Comparison of ENCODE assay signal across 15 mouse cellular contexts in genomic region chr7:79542379-79543015, GRCm38 (mm10).
DNase-seq lines count a peak whose midpoint lies in the region; ATAC-seq and TF ChIP-seq lines count a peak whose summit lies in the region.
"Had no signal": no experiment of that assay in that cellular context is flagged by ENCODE, and none has a peak within 500 bp of the region (broad histone marks: within the 10 kb centered on the region; RNA-seq: fewer than 3 reads in every experiment).

No protein-coding gene starts in this region.

- H3K9me3 ChIP-seq in forebrain, embryonic 13.5 days (replicated peaks) = no peaks in the 10 kb centered on the region
- H3K9me3 ChIP-seq in hindbrain, embryonic 15.5 days = no peaks in the 10 kb centered on the region
- H3K9me3 ChIP-seq in neural tube, embryonic 11.5 days (ENCODE audit: control insufficient read depth, low read length) = no peaks in the 10 kb centered on the region
- no peaks in the 10 kb centered on the region for H3K9me3 ChIP-seq in liver, postnatal 0 days (ENCODE audit: low read length)
- H3K9me3 ChIP-seq: embryonic facial prominence, embryonic 15.5 days; heart, embryonic 15.5 days; limb, embryonic 13.5 days had no signal

- TF ChIP-seq CTCF in cerebellum, adult 2 months (IDR thresholded peaks at IDR 0.05; ENCODE audit: borderline replicate concordance, insufficient read depth, low read depth, low read length) = no peak
- TF ChIP-seq CTCF in liver, postnatal 0 days (IDR thresholded peaks at IDR 0.05; ENCODE audit: low read depth) = no peak

- H3K4me1 ChIP-seq in cerebellum, adult 2 months (ENCODE audit: control insufficient read depth, insufficient read depth, low read length) = no peaks in the 10 kb centered on the region; the same call in 1 of the 2 replicates
- H3K4me1 ChIP-seq in forebrain, embryonic 13.5 days = peaks cover 92% of the 10 kb centered on the region
- peaks cover 35% of the 10 kb centered on the region for H3K4me1 ChIP-seq in hindbrain, embryonic 15.5 days (replicated peaks)
- peaks cover 16% of the 10 kb centered on the region for H3K4me1 ChIP-seq in neural tube, embryonic 11.5 days (ENCODE audit: control insufficient read depth, insufficient read depth, low read length)
- no peaks in the 10 kb centered on the region for H3K4me1 ChIP-seq in liver, postnatal 0 days (ENCODE audit: insufficient read depth)

- no peak overlapping the region for H3K4me3 ChIP-seq in cerebellum, adult 2 months (replicated peaks; ENCODE audit: insufficient read depth, low read depth, low read length)
- peak overlapping the region; percentile 31 for H3K4me3 ChIP-seq in forebrain, embryonic 13.5 days
- no peak overlapping the region for H3K4me3 ChIP-seq in hindbrain, embryonic 15.5 days
- no peak overlapping the region for H3K4me3 ChIP-seq in neural tube, embryonic 11.5 days (ENCODE audit: low read depth, low read length)
- no peak overlapping the region for H3K4me3 ChIP-seq in liver, postnatal 0 days (ENCODE audit: low read depth, low read length)
- H3K4me3 ChIP-seq: heart, embryonic 15.5 days had no signal

- H3K36me3 ChIP-seq in forebrain, embryonic 13.5 days (ENCODE audit: poor library complexity, severe bottlenecking) = no peaks in the 10 kb centered on the region
- no peaks in the 10 kb centered on the region for H3K36me3 ChIP-seq in hindbrain, embryonic 15.5 days
- no peaks in the 10 kb centered on the region for H3K36me3 ChIP-seq in neural tube, embryonic 11.5 days (ENCODE audit: control insufficient read depth, insufficient read depth, low read length)
- H3K36me3 ChIP-seq in liver, postnatal 0 days (replicated peaks; ENCODE audit: insufficient read depth, low read length) = no peaks in the 10 kb centered on the region
- H3K36me3 ChIP-seq: embryonic facial prominence, embryonic 15.5 days; heart, embryonic 15.5 days; limb, embryonic 13.5 days had no signal

- 49% methylated on average over 23 of the region's 23 CpGs for WGBS in cerebellum, adult 2 months
- 6% methylated on average over 23 of the region's 23 CpGs for WGBS in forebrain, embryonic 13.5 days
- WGBS in hindbrain, embryonic 15.5 days = 9% methylated on average over 23 of the region's 23 CpGs
- WGBS in neural tube, embryonic 11.5 days = 3% methylated on average over 23 of the region's 23 CpGs
- 3% methylated on average over 23 of the region's 23 CpGs for WGBS in liver, postnatal 0 days (ENCODE audit: insufficient replicate concordance)

- H3K27me3 ChIP-seq in cerebellum, adult 2 months (ENCODE audit: control insufficient read depth, insufficient read depth, low read length) = no peaks in the 10 kb centered on the region; the same call in 1 of the 2 replicates
- no peaks in the 10 kb centered on the region for H3K27me3 ChIP-seq in forebrain, embryonic 13.5 days
- H3K27me3 ChIP-seq in hindbrain, embryonic 15.5 days = peaks cover 18% of the 10 kb centered on the region; the same call in 1 of the 2 replicates
- peaks cover 69% of the 10 kb centered on the region for H3K27me3 ChIP-seq in neural tube, embryonic 11.5 days (ENCODE audit: control insufficient read depth, insufficient read depth, low read length)
- peaks cover 92% of the 10 kb centered on the region for H3K27me3 ChIP-seq in liver, postnatal 0 days (ENCODE audit: insufficient read depth, low read length)

- peak overlapping the region; percentile 80 for H3K9ac ChIP-seq in forebrain, embryonic 13.5 days
- peak overlapping the region; percentile 45; the same call in 1 of the 2 replicates for H3K9ac ChIP-seq in hindbrain, embryonic 15.5 days
- peak overlapping the region; percentile 69; the same call in 1 of the 2 replicates for H3K9ac ChIP-seq in neural tube, embryonic 11.5 days (ENCODE audit: low read length)
- no peak overlapping the region for H3K9ac ChIP-seq in liver, postnatal 0 days (replicated peaks)
- H3K9ac ChIP-seq: embryonic facial prominence, embryonic 15.5 days; heart, embryonic 15.5 days; limb, embryonic 13.5 days had no signal

- peak overlapping the region; percentile 66 for H3K4me2 ChIP-seq in forebrain, embryonic 13.5 days
- H3K4me2 ChIP-seq in hindbrain, embryonic 15.5 days = peak overlapping the region; percentile 62
- no peak overlapping the region for H3K4me2 ChIP-seq in neural tube, embryonic 11.5 days (ENCODE audit: low read depth)
- no peak overlapping the region for H3K4me2 ChIP-seq in liver, postnatal 0 days (ENCODE audit: low read depth, low read length)

- no peak for TF ChIP-seq POLR2A in cerebellum, adult 2 months (IDR thresholded peaks at IDR 0.05; ENCODE audit: borderline replicate concordance, insufficient read depth, low read length)

- H3K27ac ChIP-seq in cerebellum, adult 2 months (ENCODE audit: insufficient read depth, low read length) = no peak overlapping the region
- peak overlapping the region; percentile 98 for H3K27ac ChIP-seq in forebrain, embryonic 13.5 days
- peak overlapping the region; percentile 85 for H3K27ac ChIP-seq in hindbrain, embryonic 15.5 days (replicated peaks)
- peak overlapping the region; percentile 96 for H3K27ac ChIP-seq in neural tube, embryonic 11.5 days (ENCODE audit: low read depth, low read length)
- H3K27ac ChIP-seq in liver, postnatal 0 days (ENCODE audit: low read depth) = no peak overlapping the region
- H3K27ac ChIP-seq: embryonic facial prominence, embryonic 15.5 days; heart, embryonic 15.5 days; limb, embryonic 13.5 days; macrophage had no signal

- peak; percentile 34 to 40 for DNase-seq in cerebellum, postnatal 10 days
- no peak for DNase-seq in cerebellum, adult 2 months
- peak; percentile 31 for DNase-seq in neural tube, embryonic 11.5 days (ENCODE audit: low spot score)
- no peak for DNase-seq in B cell, adult 2 months
- DNase-seq in liver, postnatal 0 days = no peak
- no peak for DNase-seq in adrenal gland, adult 2 months
- DNase-seq: cerebellum, postnatal 36 days; right cerebral cortex, adult 18-20 months had no signal

- no peak for TF ChIP-seq EP300 in liver, postnatal 0 days (IDR thresholded peaks at IDR 0.05; ENCODE audit: low read depth)

- ATAC-seq in forebrain, embryonic 13.5 days = no peak
- ATAC-seq in hindbrain, embryonic 15.5 days (ENCODE audit: low FRiP score, low read depth) = no peak
- ATAC-seq in neural tube, embryonic 11.5 days (ENCODE audit: insufficient read depth, low FRiP score, low TSS enrichment) = no peak
- no peak for ATAC-seq in liver, postnatal 0 days
- ATAC-seq: intestine, postnatal 0 days had no signal

Comparison
In these comparisons a context has a peak if more than half of its experiments do, and no peak if none do; other contexts are left out.
1. DNase-seq: peak in cerebellum, postnatal 10 days (2 of 2) and neural tube, embryonic 11.5 days (single experiment); none in cerebellum, adult 2 months (0 of 2), B cell, adult 2 months (0 of 2), liver, postnatal 0 days (single experiment) and adrenal gland, adult 2 months (single experiment).
2. H3K27ac ChIP-seq: peak in forebrain, embryonic 13.5 days (single experiment), hindbrain, embryonic 15.5 days (single experiment) and neural tube, embryonic 11.5 days (single experiment); none in cerebellum, adult 2 months (single experiment) and liver, postnatal 0 days (single experiment).
3. H3K4me2 ChIP-seq: peak in forebrain, embryonic 13.5 days (single experiment) and hindbrain, embryonic 15.5 days (single experiment); none in neural tube, embryonic 11.5 days (single experiment) and liver, postnatal 0 days (single experiment).